Mouse (Mus musculus): Measurements from ENCODE around the gene Apba2. TPM values are rescaled to one million over a fixed set of nuclear protein-coding genes. Genes with fewer than 3 reads are reported as not detected.

Apba2 gene
- polyA plus RNA-seq (2014; fragmentation: Illumina TruSeq; extraction: RNeasy Lipid Tissue Mini Kit (QIAGEN cat#74804); ENCODE audit: low read depth, low replicate concordance) = not detected

GRCm38 (mm10) chr7:64501536-64502270 lies at the start of gene Apba2:
TSS of gene Apba2 (plus strand) at chr7:64501706.

Other genes with a start within 250 kb of the Apba2 start
- 19.0 TPM for gene Mtmr10, start 214.1 kb upstream of the Apba2 start, polyA plus RNA-seq (2014; fragmentation: Illumina TruSeq; extraction: RNeasy Lipid Tissue Mini Kit (QIAGEN cat#74804); ENCODE audit: low read depth, low replicate concordance)
- 2.0 TPM for gene Fan1, start 127.6 kb upstream of the Apba2 start, polyA plus RNA-seq (2014; fragmentation: Illumina TruSeq; extraction: RNeasy Lipid Tissue Mini Kit (QIAGEN cat#74804); ENCODE audit: low read depth, low replicate concordance)
- gene Mphosph10, start 109.4 kb upstream of the Apba2 start, polyA plus RNA-seq (2014; fragmentation: Illumina TruSeq; extraction: RNeasy Lipid Tissue Mini Kit (QIAGEN cat#74804); ENCODE audit: low read depth, low replicate concordance) = 17.2 TPM
- 214 TPM for gene Mcee, start 109.1 kb upstream of the Apba2 start, polyA plus RNA-seq (2014; fragmentation: Illumina TruSeq; extraction: RNeasy Lipid Tissue Mini Kit (QIAGEN cat#74804); ENCODE audit: low read depth, low replicate concordance)

Measured in liver, adult 10 weeks (tissue).